Mouse (Mus musculus): ENCODE results near the gene Pde4dip. TPM values are rescaled to one million over a fixed set of nuclear protein-coding genes. Genes with fewer than 3 reads are reported as not detected.
A peak's percentile ranks its signal among the peaks of the same experiment; 100 is the strongest.

Gene Pde4dip
- total RNA-seq, 2 experiments from 2014 or later: 1,278 to 1,422 TPM

- no peak for DNase-seq
Observed at GRCm38 (mm10) chr3:97844163-97844820, 44.2 kb downstream of the Pde4dip start.

- DNase-seq: no peak
Observed at GRCm38 (mm10) chr3:97842641-97843040, 45.9 kb downstream of the Pde4dip start.

- no peak for DNase-seq
Observed at GRCm38 (mm10) chr3:97840439-97840838, 48.1 kb downstream of the Pde4dip start.

GRCm38 (mm10) chr3:97835888-97836287, 52.6 kb downstream of the Pde4dip start:
- no peak for DNase-seq

GRCm38 (mm10) chr3:97834625-97835024, 53.9 kb downstream of the Pde4dip start:
- DNase-seq: no peak

- DNase-seq: no peak
Observed at GRCm38 (mm10) chr3:97831564-97832320, 56.8 kb downstream of the Pde4dip start.

GRCm38 (mm10) chr3:97830622-97831021, 57.9 kb downstream of the Pde4dip start:
- DNase-seq: no peak

- DNase-seq: no peak
Observed at GRCm38 (mm10) chr3:97830122-97830521, 58.4 kb downstream of the Pde4dip start.

GRCm38 (mm10) chr3:97828286-97828685, 60.2 kb downstream of the Pde4dip start:
- no peak for DNase-seq

GRCm38 (mm10) chr3:97825246-97825645, 63.3 kb downstream of the Pde4dip start:
- DNase-seq: peak; percentile 22

GRCm38 (mm10) chr3:97824744-97825143, 63.8 kb downstream of the Pde4dip start:
- DNase-seq: peak; percentile 26

- DNase-seq: peak; percentile 57
Observed at GRCm38 (mm10) chr3:97824011-97824711, 64.3 kb downstream of the Pde4dip start.

GRCm38 (mm10) chr3:97823438-97823837, 65.1 kb downstream of the Pde4dip start:
- peak; percentile 14 for DNase-seq

GRCm38 (mm10) chr3:97819050-97819449, 69.5 kb downstream of the Pde4dip start:
- DNase-seq: no peak

GRCm38 (mm10) chr3:97818383-97818982, 70.0 kb downstream of the Pde4dip start:
- no peak for DNase-seq

GRCm38 (mm10) chr3:97811651-97812399, 76.7 kb downstream of the Pde4dip start:
- no peak for DNase-seq

- DNase-seq: no peak
Observed at GRCm38 (mm10) chr3:97811158-97811557, 77.3 kb downstream of the Pde4dip start.

GRCm38 (mm10) chr3:97810334-97810733, 78.2 kb downstream of the Pde4dip start:
- DNase-seq: no peak

GRCm38 (mm10) chr3:97805559-97805958, 82.9 kb downstream of the Pde4dip start:
- DNase-seq: no peak

GRCm38 (mm10) chr3:97803675-97804074, 84.8 kb downstream of the Pde4dip start:
- DNase-seq: no peak

GRCm38 (mm10) chr3:97802927-97803326, 85.6 kb downstream of the Pde4dip start:
- DNase-seq: no peak

GRCm38 (mm10) chr3:97802297-97802696, 86.2 kb downstream of the Pde4dip start:
- no peak for DNase-seq

All from gastrocnemius, postnatal 10 days (tissue).